In the genomic region with DNA sequence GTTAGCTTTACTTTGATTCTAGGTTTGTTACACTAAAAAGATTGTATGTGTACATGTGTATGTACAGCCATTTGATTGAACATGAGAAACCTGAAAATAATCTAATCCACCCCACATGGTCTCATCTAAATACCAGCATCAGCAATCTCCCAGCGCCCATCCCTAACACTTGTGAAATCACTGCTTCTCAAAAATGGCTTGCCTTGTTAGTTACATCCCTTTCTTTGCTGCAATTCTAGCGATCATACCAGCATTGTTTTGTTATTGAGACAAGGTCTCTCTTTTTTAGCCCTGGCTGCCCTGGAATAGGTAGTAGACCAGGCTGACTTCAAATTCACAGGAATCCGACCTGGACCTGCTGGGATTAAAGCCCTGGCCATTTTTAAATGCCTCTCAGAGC, we compare ENCODE assay signal across 8 mouse cellular contexts. TPM values are rescaled to one million over a fixed set of nuclear protein-coding genes. Genes with fewer than 3 reads are reported as not detected.
DNase-seq lines count a peak whose midpoint lies in the region; ATAC-seq lines count a peak whose summit lies in the region.

No protein-coding gene starts in this region.

- H3K9me3 ChIP-seq in kidney, embryonic 16.5 days (ENCODE audit: low read length), result no peaks in the 10 kb centered on the region
- no peaks in the 10 kb centered on the region for H3K9me3 ChIP-seq in embryonic facial prominence, embryonic 15.5 days (replicated peaks)
- H3K9me3 ChIP-seq in limb, embryonic 12.5 days, result no peaks in the 10 kb centered on the region
- H3K9me3 ChIP-seq in neural tube, embryonic 13.5 days, result no peaks in the 10 kb centered on the region

- H3K4me2 ChIP-seq in kidney, embryonic 16.5 days (replicated peaks; ENCODE audit: low read depth, low read length), result peak overlapping the region; percentile 60
- peak overlapping the region; percentile 58 for H3K4me2 ChIP-seq in embryonic facial prominence, embryonic 15.5 days (replicated peaks)
- H3K4me2 ChIP-seq in limb, embryonic 12.5 days, result peak overlapping the region; percentile 50
- peak overlapping the region; percentile 62 for H3K4me2 ChIP-seq in neural tube, embryonic 13.5 days

- no peak for DNase-seq in kidney, adult 11 months
- no peak for DNase-seq in left cerebral cortex, postnatal 4 days
- no peak for DNase-seq in kidney, postnatal 36 days

- peaks cover 24% of the 10 kb centered on the region for H3K36me3 ChIP-seq in kidney, embryonic 16.5 days (ENCODE audit: insufficient read depth, low read length)
- H3K36me3 ChIP-seq in embryonic facial prominence, embryonic 15.5 days, result peaks cover 24% of the 10 kb centered on the region
- H3K36me3 ChIP-seq in limb, embryonic 12.5 days, result peaks cover 27% of the 10 kb centered on the region
- H3K36me3 ChIP-seq in neural tube, embryonic 13.5 days, result peaks cover 26% of the 10 kb centered on the region

- H3K27me3 ChIP-seq in kidney, embryonic 16.5 days (ENCODE audit: insufficient read depth, low read length), result no peaks in the 10 kb centered on the region
- H3K27me3 ChIP-seq in embryonic facial prominence, embryonic 15.5 days, result no peaks in the 10 kb centered on the region
- H3K27me3 ChIP-seq in limb, embryonic 12.5 days, result no peaks in the 10 kb centered on the region
- H3K27me3 ChIP-seq in neural tube, embryonic 13.5 days, result no peaks in the 10 kb centered on the region

- no peak for ATAC-seq in kidney, embryonic 16.5 days (ENCODE audit: low FRiP score, low TSS enrichment)
- ATAC-seq in embryonic facial prominence, embryonic 15.5 days (ENCODE audit: insufficient number of reproducible peaks, low FRiP score, low TSS enrichment, low read depth), result no peak
- ATAC-seq in limb, embryonic 12.5 days (ENCODE audit: insufficient number of reproducible peaks, insufficient read depth, low FRiP score, low TSS enrichment, low read depth), result no peak
- peak; percentile 0; the same call in 1 of the 2 replicates for ATAC-seq in neural tube, embryonic 13.5 days (ENCODE audit: low read depth)
- no peak for ATAC-seq in erythroid progenitor cell, adult 5-6 weeks (replicated peaks; ENCODE audit: low FRiP score, poor library complexity, severe bottlenecking)

- peak overlapping the region; percentile 72 for H3K4me3 ChIP-seq in kidney, embryonic 16.5 days (ENCODE audit: low read length)
- H3K4me3 ChIP-seq in embryonic facial prominence, embryonic 15.5 days (replicated peaks), result peak overlapping the region; percentile 98
- H3K4me3 ChIP-seq in limb, embryonic 12.5 days (replicated peaks), result peak overlapping the region; percentile 97
- H3K4me3 ChIP-seq in neural tube, embryonic 13.5 days, result peak overlapping the region; percentile 100

- WGBS in kidney, embryonic 16.5 days, result 12% methylated on average over 3 of the region's 3 CpGs
- 7% methylated on average over 3 of the region's 3 CpGs for WGBS in embryonic facial prominence, embryonic 15.5 days
- WGBS in limb, embryonic 12.5 days, result 11% methylated on average over 3 of the region's 3 CpGs
- 9% methylated on average over 3 of the region's 3 CpGs for WGBS in neural tube, embryonic 13.5 days

- peaks cover 22% of the 10 kb centered on the region for H3K4me1 ChIP-seq in kidney, embryonic 16.5 days (ENCODE audit: insufficient read depth, low read length)
- H3K4me1 ChIP-seq in embryonic facial prominence, embryonic 15.5 days, result peaks cover 9% of the 10 kb centered on the region
- H3K4me1 ChIP-seq in limb, embryonic 12.5 days (replicated peaks), result peaks cover 16% of the 10 kb centered on the region
- H3K4me1 ChIP-seq in neural tube, embryonic 13.5 days (replicated peaks), result peaks cover 34% of the 10 kb centered on the region

- peak overlapping the region; percentile 91 for H3K9ac ChIP-seq in kidney, embryonic 16.5 days (replicated peaks; ENCODE audit: low read length)
- H3K9ac ChIP-seq in embryonic facial prominence, embryonic 15.5 days, result peak overlapping the region; percentile 59
- peak overlapping the region; percentile 81 for H3K9ac ChIP-seq in limb, embryonic 12.5 days (replicated peaks)
- H3K9ac ChIP-seq in neural tube, embryonic 13.5 days, result peak overlapping the region; percentile 91

- H3K27ac ChIP-seq in kidney, embryonic 16.5 days (ENCODE audit: low read length), result peak overlapping the region; percentile 100
- H3K27ac ChIP-seq in embryonic facial prominence, embryonic 15.5 days (replicated peaks), result peak overlapping the region; percentile 99
- peak overlapping the region; percentile 99 for H3K27ac ChIP-seq in limb, embryonic 12.5 days
- peak overlapping the region; percentile 99 for H3K27ac ChIP-seq in neural tube, embryonic 13.5 days (replicated peaks)

- intact Hi-C loops in left cerebral cortex, postnatal 4 days (cut with DNase I), result no loop called here

RNA-seq across cellular contexts. Expression of gene Eef1a1, which starts 6.6 kb away (rescaled TPM):
- polyA plus RNA-seq in kidney, embryonic 16.5 days (2015; fragmentation: Nextera tagmentation; extraction: Ambion mirVana), result 5,008 and 5,126 TPM in 2 replicates
- polyA plus RNA-seq in embryonic facial prominence, embryonic 15.5 days (2015; fragmentation: Nextera tagmentation; extraction: Ambion mirVana), result 5,028 and 5,329 TPM in 2 replicates
- polyA plus RNA-seq in limb, embryonic 12.5 days (2016; fragmentation: Nextera tagmentation; extraction: Ambion mirVana), result 4,104 and 4,228 TPM in 2 replicates
- polyA plus RNA-seq in neural tube, embryonic 13.5 days (2015; fragmentation: Nextera tagmentation; extraction: Ambion mirVana), result 3,346 and 3,414 TPM in 2 replicates
- 1,000 to 10,000 TPM; 5,205 to 5,346 TPM for total RNA-seq in left cerebral cortex, postnatal 4 days (2021)
- total RNA-seq in erythroid progenitor cell, adult 5-6 weeks (2015; ENCODE audit: low replicate concordance), result 4,196 and 4,552 TPM in 2 replicates
- total RNA-seq in erythroid progenitor cell, adult 5-6 weeks (2017; ENCODE audit: low replicate concordance), result 1,708 and 2,374 TPM in 2 replicates

RNA-seq across cellular contexts. Expression of gene Gm17324, which starts 33.8 kb away (rescaled TPM):
- 0.65 and 0.66 TPM in 2 replicates for polyA plus RNA-seq in kidney, embryonic 16.5 days (2015; fragmentation: Nextera tagmentation; extraction: Ambion mirVana)
- polyA plus RNA-seq in embryonic facial prominence, embryonic 15.5 days (2015; fragmentation: Nextera tagmentation; extraction: Ambion mirVana), result 0.88 and 1.1 TPM in 2 replicates
- polyA plus RNA-seq in limb, embryonic 12.5 days (2016; fragmentation: Nextera tagmentation; extraction: Ambion mirVana), result 0.79 and 0.88 TPM in 2 replicates
- polyA plus RNA-seq in neural tube, embryonic 13.5 days (2015; fragmentation: Nextera tagmentation; extraction: Ambion mirVana), result 1.3 and 1.5 TPM in 2 replicates
- under 1 TPM in 1 of 2 experiments, not detected in 1; 0.66 TPM for total RNA-seq in left cerebral cortex, postnatal 4 days (2021)
- total RNA-seq in erythroid progenitor cell, adult 5-6 weeks (2015; ENCODE audit: low replicate concordance), result not detected in 2 replicates
- total RNA-seq in erythroid progenitor cell, adult 5-6 weeks (2017; ENCODE audit: low replicate concordance), result 2.7 TPM in 1 of 2 replicates, not detected in the other

RNA-seq across cellular contexts. Expression of gene Mto1, which starts 34.4 kb away (rescaled TPM):
- polyA plus RNA-seq in kidney, embryonic 16.5 days (2015; fragmentation: Nextera tagmentation; extraction: Ambion mirVana), result 27.9 and 30.1 TPM in 2 replicates
- 21.2 and 23.6 TPM in 2 replicates for polyA plus RNA-seq in embryonic facial prominence, embryonic 15.5 days (2015; fragmentation: Nextera tagmentation; extraction: Ambion mirVana)
- polyA plus RNA-seq in limb, embryonic 12.5 days (2016; fragmentation: Nextera tagmentation; extraction: Ambion mirVana), result 20.3 and 23.5 TPM in 2 replicates
- polyA plus RNA-seq in neural tube, embryonic 13.5 days (2015; fragmentation: Nextera tagmentation; extraction: Ambion mirVana), result 26.6 and 28.4 TPM in 2 replicates
- total RNA-seq in left cerebral cortex, postnatal 4 days (2021), result 10 to 100 TPM; 24.2 to 26.1 TPM
- total RNA-seq in erythroid progenitor cell, adult 5-6 weeks (2015; ENCODE audit: low replicate concordance), result 10.5 and 78.6 TPM in 2 replicates
- total RNA-seq in erythroid progenitor cell, adult 5-6 weeks (2017; ENCODE audit: low replicate concordance), result 28.7 and 34.8 TPM in 2 replicates

RNA-seq across cellular contexts. Expression of gene Cgas, which starts 39.3 kb away (rescaled TPM):
- polyA plus RNA-seq in kidney, embryonic 16.5 days (2015; fragmentation: Nextera tagmentation; extraction: Ambion mirVana), result 2.1 and 2.8 TPM in 2 replicates
- polyA plus RNA-seq in embryonic facial prominence, embryonic 15.5 days (2015; fragmentation: Nextera tagmentation; extraction: Ambion mirVana), result 2.5 and 3.3 TPM in 2 replicates
- polyA plus RNA-seq in limb, embryonic 12.5 days (2016; fragmentation: Nextera tagmentation; extraction: Ambion mirVana), result 1.7 TPM in 2 replicates
- 0.64 and 0.85 TPM in 2 replicates for polyA plus RNA-seq in neural tube, embryonic 13.5 days (2015; fragmentation: Nextera tagmentation; extraction: Ambion mirVana)
- under 1 TPM; 0.48 to 0.62 TPM for total RNA-seq in left cerebral cortex, postnatal 4 days (2021)
- total RNA-seq in erythroid progenitor cell, adult 5-6 weeks (2015; ENCODE audit: low replicate concordance), result 2.5 and 3.6 TPM in 2 replicates
- total RNA-seq in erythroid progenitor cell, adult 5-6 weeks (2017; ENCODE audit: low replicate concordance), result 1.1 and 4.0 TPM in 2 replicates
